Mouse (Mus musculus): ENCODE measurements around the gene Smc3.
"Not testable (repeated sequence)": the region's sequence is repeated elsewhere in the genome, so short reads cannot be mapped to it uniquely, and the experiment has no call there.

Smc3 gene

DNA sequence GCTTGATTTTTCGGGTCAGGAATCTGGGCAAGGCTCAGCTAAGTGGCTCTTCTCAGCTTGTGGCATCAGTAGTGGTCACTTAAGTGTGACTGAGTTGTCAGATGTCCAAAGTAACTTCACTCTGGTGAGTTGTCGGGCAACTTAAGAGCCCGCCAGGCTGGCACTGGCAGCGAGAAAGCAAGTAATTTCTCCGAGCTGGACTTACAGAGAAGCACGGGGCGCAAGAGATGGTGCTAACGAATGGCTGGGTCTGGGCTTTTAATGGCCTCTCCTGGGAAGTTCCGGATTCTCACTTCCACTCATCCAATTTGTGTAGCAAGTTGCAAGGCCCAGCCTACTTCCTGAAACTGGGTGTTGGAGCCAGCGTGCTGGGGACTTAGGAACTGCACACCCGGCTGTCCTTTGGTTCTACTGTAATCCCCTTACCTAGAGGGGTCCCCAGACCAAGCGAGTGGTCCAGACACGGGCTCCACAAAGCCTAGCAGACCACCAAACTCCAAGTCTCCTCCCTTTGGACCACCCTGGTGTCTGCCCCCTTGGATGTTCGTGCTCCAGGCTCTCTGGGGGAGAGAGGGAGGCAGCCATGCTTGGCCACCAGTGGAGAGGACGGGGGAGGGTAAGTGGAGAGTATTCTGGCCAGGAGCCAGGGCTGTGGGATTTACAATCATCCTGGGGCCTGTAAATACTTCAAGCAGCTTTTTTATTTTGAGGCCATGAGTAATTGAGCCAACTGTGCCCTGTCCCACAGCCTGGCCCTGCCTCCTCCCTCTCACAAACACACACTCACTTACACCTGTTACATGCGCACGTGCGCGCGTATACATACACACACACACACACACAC is 53.6 kb downstream of the Smc3 start:
- DNase-seq (ENCODE audit: low read depth, low spot score) = peak; percentile 34

DNA sequence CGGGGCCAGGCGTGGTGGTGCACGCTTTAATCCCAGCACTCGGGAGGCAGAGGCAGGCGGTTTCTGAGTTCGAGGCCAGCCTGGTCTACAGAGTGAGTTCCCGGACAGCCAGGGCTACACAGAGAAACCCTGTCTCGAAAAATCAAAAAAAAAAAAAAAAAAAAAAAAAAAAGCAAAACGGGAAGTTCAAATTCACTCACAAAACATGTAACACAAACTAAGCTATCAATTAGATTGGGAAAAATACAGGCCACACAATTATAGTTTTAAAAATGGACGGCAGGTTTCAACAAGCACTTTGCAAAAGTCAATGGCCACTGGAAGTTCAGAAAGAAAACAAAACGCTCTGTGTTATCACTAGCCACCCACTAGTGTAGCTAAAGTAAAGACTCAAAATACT is 56.2 kb downstream of the Smc3 start:
- DNase-seq (ENCODE audit: low read depth, low spot score) = not testable (repeated sequence)

DNA sequence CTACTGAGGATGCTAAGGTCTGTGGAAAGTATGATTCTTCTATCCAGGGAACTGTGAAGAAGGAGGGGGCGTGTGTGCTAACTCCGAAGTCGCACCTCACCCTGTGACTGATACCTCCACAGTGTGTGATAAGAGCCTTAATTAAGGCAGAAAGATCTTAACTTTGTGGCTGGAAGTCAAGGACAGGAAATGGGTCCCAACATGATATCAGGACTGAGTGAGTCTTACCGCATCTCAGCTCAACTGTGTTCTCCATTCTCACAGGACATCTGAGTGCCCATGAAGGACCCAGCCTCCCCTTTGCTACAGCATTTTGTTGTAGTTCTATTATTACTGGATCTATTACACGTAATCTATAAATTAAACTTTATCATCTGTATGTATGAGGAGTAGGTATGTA is 57.2 kb downstream of the Smc3 start:
- DNase-seq (ENCODE audit: low read depth, low spot score) = no peak

DNA sequence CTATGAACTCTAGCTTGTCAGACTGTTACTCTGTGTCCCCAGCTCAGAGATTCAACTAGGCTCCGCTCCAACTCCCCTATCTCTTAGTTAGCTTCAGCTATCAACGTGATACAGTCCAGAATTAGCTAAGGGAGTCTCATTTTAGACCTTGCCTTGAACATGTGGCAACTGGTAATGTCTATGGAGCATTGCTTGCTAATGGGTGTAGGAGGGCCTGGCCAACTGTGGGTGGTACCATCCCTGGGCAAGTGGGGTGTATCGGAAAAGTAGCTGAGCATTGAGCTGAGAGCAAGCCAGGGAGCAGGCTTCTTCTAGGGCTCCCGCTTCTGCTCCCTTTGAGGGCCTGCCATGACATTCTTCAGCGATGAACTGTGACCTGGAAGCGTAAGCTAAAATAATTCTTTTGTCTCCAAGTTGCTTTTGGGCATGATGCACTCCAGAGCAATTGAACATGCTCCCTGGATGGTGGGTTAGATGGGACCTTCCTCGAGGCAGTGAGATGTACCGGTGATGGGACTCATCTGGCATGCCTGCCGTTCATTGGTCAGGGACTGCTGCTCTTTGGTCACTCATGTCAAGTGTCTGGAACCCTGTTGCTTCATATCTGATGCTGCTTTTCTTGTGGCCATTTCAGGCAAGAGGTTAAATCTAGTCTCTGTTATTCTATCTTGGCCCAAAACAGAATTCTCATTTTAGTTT is 60.7 kb downstream of the Smc3 start:
- no peak for DNase-seq (ENCODE audit: low read depth, low spot score)

DNA sequence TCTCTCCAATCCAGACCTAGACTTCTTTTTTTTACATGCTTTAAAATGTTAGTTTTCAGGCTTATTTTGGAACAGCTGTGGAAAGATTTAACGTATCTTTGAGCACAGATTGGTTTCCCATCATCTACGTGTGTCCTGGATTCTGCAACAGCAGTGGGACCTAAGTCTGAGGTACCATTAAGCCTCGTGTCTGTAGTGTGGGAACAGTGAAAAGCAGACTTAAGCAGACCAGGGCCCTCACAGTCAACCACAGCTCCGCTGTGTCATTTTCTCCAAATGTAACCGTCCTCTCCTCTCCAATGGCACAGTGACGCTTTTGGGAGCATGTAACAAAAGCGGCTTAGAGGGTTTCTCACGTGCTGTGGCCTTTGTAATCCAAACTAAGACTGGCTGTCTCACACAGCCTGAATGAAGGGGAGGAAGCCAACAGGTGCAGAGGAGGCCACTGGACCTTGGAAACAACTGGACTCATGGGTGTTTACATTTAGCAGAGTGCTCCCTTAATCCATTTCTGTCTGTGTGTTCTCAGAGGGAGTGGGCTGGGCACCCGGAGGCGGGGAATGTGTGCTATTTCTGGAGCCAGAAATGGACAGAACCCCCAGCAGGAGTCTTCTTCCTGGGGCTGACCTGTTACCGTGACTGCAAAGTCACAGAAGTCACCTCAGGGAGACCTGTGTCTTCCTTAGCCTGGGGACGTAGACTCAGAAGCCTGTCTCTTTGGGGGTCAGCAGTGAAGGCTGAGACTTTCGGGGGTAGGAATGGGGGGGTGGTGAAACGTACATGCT is 61.9 kb downstream of the Smc3 start:
- no peak for DNase-seq (ENCODE audit: low read depth, low spot score)

GRCm38 (mm10) chr19:53664831-53665230 is 64.6 kb downstream of the Smc3 start:
- no peak for DNase-seq (ENCODE audit: low read depth, low spot score)

DNA sequence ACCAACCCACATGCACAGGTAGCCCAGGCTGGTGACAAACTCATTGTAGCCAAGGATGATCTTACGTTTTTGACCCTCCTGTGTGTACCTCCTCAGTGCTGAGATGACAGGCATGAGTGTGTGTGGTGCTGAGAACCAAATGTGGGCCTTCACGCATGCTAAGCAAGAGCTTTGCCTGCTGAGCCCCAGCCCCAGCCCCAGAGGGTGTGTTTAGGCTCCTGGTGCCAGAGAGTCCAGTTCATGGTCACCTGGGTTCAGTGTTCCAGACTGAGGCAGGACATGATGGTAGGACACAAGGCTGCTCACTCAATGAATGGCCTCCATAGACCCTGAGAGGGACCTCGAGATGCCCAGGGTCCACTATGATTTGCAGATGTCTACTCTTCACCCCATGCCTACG is 65.2 kb downstream of the Smc3 start:
- no peak for DNase-seq (ENCODE audit: low read depth, low spot score)

DNA sequence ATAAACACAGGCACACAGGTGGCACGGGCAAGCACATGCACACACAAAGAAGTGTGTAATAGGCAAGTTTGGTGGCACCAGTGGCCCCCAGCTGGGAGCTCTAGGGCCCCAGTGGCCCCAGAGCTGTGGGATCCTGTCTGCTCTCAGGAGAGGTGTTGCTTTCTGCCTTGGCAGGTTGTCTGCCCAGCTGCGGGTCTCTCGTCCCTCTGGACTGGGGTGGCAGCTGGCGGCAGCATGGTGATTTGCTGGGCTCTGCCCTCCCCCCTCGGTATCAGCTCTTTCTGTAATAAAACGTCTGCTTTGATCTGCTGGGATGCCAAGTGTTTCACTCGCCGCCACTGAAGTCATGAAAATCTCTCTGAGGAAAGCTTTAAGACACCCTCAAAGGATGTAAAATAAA is 66.5 kb downstream of the Smc3 start:
- DNase-seq (ENCODE audit: low read depth, low spot score) = no peak

DNA sequence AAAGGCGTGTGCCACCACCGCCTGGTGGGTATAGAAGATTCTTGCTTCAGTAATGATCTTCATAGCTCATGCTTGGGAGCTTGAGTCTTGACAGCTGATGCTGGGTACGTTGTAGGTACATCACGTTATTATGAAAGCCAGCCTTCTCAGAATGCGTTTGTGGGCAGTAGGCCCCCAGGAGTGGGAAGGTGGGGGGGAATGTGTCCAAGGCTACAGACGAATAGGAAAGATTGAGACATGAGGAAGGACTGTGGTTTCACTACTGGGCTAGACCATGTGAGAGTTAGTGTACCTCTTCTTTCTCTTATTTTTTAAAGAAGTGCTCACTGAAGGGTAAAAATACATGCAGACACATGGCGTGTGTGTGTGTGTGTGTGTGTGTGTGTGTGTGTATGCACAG is 68.6 kb downstream of the Smc3 start:
- DNase-seq (ENCODE audit: low read depth, low spot score) = no peak

DNA sequence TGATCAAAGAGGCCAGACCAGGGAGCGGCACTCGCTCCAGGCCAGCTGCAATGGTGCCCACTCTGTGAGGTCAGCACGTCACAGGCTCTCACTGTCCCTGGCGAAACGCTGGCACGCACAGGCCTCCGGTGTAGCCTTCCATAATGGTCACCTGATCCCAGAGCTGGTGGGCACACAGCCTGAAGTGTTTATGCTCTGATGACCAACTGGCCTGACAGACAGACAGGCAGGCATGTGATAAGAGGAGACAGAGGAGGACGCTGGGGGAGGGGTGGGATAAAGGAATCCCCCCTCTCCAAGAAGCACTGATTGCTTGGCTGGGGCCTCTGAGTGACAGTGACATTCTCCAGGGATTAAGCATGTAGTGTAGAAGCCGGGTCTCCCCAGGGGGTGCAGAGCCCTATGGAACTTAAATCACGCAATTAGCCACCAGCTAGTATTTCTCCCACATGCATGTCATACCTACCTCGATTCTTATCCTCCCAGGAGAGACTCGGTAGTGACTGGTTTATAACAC is 70.5 kb downstream of the Smc3 start:
- DNase-seq (ENCODE audit: low read depth, low spot score) = no peak

DNA sequence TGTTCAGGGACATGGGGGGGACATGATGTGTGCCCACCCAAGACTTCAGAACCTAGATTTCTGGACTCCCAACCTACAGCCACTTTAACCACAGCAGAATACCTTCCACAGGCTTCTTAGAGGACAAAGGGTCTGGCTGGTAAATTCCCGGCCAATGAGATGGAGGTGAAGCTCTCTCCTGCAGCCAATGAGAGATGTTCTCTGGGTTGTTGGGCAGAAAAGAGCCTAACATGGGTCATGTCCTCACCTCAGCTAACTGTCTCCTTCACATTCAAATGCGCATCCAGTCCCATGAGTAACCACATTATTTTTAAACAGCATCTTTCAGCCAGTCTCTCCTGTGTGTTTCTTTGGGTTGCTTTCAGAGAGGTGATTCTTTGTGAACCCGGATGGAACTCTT is 71.2 kb downstream of the Smc3 start:
- peak; percentile 38 for DNase-seq (ENCODE audit: low read depth, low spot score)

- peak; percentile 65 for DNase-seq (ENCODE audit: low read depth, low spot score)
These were observed 74.1 kb downstream of the Smc3 start for GRCm38 (mm10) chr19:53674131-53674925.

DNA sequence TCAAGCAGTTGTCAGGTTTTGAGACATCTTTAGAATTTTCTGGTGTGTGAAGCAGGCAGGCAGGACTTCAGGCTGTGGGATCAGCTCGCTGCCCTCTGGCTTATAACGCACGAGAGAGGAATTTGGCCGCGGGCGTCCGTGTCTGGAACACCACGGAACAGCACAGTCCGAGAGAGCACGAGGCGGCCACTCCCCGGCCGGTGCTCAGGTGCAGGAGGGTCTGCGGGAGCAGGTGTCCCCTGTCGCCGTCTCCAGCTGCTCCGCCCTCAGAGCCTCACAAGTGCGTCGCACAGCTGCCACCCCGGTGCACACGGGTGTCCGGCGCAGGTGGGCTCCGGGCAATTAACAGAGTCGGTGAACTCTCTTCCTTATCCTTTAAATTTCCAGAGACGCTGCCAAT is 76.0 kb downstream of the Smc3 start:
- DNase-seq (ENCODE audit: low read depth, low spot score) = no peak

DNA sequence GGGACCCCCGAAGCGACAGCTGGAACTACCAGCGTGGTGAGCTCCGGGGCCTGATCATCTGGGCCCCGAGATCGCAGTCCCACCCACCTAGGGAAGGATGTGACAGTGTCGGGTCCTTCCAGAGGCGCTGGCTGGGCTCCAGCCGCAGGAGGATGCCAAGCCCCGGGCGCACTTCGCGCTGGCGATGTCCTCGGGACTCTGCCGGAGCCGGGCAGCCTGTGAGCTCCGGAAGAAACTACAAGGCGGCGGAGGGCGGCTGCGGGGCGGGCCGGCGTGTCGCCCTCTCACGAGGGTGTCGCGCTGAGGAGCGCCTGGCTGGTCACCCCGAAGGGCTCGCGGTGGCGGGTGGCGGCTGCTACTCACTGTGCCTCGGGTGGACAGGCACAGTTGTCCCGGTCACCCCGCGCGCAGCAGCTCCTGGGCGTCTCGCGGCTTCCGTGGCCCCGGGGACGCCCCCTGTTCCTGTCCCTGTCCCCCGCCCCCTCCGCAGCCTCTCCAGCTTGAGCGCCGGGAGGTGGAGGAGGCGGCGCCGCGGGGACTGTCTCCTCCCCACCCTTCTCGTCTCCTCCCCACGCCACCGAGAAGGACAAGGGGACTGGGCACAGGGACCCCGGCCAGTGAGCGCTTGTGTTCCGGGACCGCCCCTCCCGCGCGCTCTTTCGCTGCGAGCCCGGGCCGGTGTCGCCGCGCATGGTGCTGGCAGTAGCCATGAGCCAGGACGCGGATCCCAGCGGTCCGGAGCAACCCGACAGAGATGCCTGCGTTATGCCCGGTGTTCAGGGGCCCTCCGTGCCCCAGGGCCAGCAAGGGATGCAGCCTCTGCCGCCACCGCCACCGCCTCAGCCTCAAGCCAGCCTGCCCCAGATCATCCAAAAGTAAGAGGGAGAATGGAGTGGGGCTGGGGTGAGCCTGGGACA is 76.8 kb downstream of the Smc3 start, which contains the start of gene Rbm20:
Gene Rbm20, plus strand, starts transcription at position 589 of the 917 bp plus-strand sequence.
- DNase-seq (ENCODE audit: low read depth, low spot score) = no peak

DNA sequence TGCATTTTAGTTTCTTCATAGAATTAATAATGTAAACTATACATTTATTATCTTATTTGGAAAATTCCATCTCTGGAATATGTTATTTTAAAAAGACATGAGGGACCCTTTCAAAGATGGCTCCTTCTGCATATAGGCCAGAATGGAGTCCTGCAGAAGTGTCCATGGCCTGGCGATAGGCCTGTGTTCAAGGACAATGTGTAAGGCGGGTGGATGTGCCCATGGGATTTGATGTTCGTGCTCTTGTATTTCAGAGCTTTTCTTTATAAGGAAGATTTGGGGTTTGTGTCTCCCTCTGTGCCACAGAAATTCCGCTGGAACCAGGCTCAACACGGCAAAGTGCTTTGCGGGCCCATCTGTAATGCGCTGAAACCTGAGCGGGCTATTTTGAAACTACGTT is 79.0 kb downstream of the Smc3 start:
- no peak for DNase-seq (ENCODE audit: low read depth, low spot score)

DNA sequence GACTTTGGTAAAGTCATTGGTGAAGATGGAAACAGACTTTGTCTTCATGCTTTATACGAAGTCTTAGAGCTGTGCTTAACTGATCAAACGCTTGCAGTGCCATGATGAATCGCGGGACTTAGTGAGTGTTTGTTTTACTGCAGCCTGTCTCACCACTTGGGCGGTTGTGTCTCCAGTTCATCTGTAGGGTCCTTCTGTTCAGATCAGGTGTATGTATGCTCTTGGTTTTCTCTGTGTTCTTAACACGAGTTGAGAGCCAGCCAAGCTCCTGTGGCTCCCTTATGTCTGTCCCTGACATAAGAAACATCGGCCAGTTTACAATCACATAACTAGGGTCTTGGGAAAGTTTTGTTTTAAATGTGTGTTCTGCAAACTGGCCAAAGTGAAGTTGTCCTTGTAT is 79.8 kb downstream of the Smc3 start:
- DNase-seq (ENCODE audit: low read depth, low spot score) = no peak

DNA sequence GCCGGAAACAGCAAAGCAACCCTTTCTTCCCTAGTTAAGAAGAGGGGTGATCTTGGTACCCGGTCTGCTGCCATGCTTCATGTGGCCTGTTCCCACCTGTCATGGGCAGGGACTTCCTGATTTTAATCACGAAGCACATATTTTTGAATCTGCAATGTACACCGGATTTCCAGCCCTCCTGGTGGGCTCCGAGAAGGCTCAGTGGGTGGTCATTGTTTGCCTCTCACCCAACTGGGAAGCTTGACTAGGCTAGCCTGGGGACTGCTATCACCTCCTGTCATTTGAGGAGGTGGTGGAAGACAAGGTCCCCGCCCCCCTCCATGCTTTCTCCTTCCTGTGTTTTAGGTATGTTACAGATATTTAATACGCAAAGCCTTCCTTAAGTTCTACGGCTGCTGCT is 82.2 kb downstream of the Smc3 start:
- DNase-seq (ENCODE audit: low read depth, low spot score) = no peak

- no peak for DNase-seq (ENCODE audit: low read depth, low spot score)
These were observed 87.4 kb downstream of the Smc3 start for GRCm38 (mm10) chr19:53687592-53687991.

DNA sequence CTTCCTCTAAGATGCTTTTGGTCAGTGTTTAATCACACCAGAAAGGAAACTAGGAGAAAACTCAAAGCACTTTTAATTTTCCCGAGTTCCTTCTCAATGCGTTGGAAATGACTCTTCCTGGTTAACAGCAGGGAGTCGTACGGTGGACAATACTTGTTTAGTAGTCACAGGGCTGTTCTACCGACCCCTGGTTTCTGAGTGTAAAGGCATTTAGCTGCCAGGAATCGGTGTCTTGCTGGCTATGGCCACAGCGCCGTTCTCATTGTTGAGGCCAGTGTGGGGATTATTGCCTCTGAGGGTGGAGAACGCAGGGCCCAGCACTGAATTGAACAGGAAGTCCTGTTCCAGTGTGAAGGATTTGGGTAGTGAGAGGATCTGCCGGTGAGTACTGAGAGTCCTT is 90.6 kb downstream of the Smc3 start:
- DNase-seq (ENCODE audit: low read depth, low spot score) = peak; percentile 37

DNA sequence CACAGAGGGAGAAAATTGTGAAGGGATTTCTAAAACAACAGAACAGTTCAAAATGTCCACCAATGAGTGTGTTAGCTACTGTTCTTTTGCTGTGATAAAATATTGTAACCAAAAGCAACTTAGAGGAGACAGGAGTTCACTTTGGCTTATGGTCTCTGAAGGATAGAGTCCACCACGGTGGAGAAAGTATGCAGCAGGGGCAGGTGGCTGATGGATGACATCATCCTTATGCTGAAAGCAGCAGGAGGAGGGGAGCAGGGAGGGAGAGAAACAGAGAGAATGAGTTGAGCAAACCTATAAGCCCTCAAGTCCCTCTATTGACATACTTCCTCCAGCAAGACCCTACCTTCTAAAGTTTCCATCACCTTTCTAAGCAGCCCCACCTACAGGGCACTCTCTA is 93.8 kb downstream of the Smc3 start:
- peak; percentile 37 for DNase-seq (ENCODE audit: low read depth, low spot score)

Data from ES-CJ7 (cell line).